13 mouse cellular contexts compared by ENCODE assay signal in genomic region chr16:87663890-87664289, GRCm38 (mm10). TPM values are rescaled to one million over a fixed set of nuclear protein-coding genes. Genes with fewer than 3 reads are reported as not detected.
DNase-seq lines count a peak whose midpoint lies in the region; ATAC-seq and TF ChIP-seq lines count a peak whose summit lies in the region.
"Had no signal": no experiment of that assay in that cellular context is flagged by ENCODE, and none has a peak within 500 bp of the region (broad histone marks: within the 10 kb centered on the region; RNA-seq: fewer than 3 reads in every experiment).

No protein-coding gene starts in this region.

- TF ChIP-seq CTCF in liver, adult 2 months (IDR thresholded peaks at IDR 0.05; ENCODE audit: low read depth, low read length) = no peak
- TF ChIP-seq CTCF in lung, embryonic 14.5 days (IDR thresholded peaks at IDR 0.05; ENCODE audit: low read depth) = no peak
- no peak for TF ChIP-seq CTCF in stomach, postnatal 0 days (IDR thresholded peaks at IDR 0.05; ENCODE audit: low read depth)

- peaks cover 6% of the 10 kb centered on the region; the same call in 1 of the 2 replicates for H3K4me1 ChIP-seq in liver, adult 2 months (ENCODE audit: control insufficient read depth, insufficient read depth, low read length)
- H3K4me1 ChIP-seq in lung, embryonic 14.5 days (ENCODE audit: insufficient read depth) = no peaks in the 10 kb centered on the region
- H3K4me1 ChIP-seq in stomach, postnatal 0 days (replicated peaks; ENCODE audit: control insufficient read depth, insufficient read depth) = no peaks in the 10 kb centered on the region

- H3K27me3 ChIP-seq in liver, adult 2 months (ENCODE audit: control insufficient read depth, insufficient read depth, low read length) = no peaks in the 10 kb centered on the region
- H3K27me3 ChIP-seq in lung, embryonic 14.5 days (ENCODE audit: insufficient read depth, low read length) = no peaks in the 10 kb centered on the region
- H3K27me3 ChIP-seq in stomach, postnatal 0 days (ENCODE audit: control insufficient read depth, insufficient read depth, low read length) = no peaks in the 10 kb centered on the region

- no peak for ATAC-seq in lung, embryonic 14.5 days (ENCODE audit: insufficient read depth)
- no peak for ATAC-seq in stomach, postnatal 0 days (ENCODE audit: low FRiP score, low TSS enrichment)
- ATAC-seq: forebrain, embryonic 16.5 days; intestine, postnatal 0 days had no signal

- H3K4me2 ChIP-seq in lung, embryonic 14.5 days = no peak overlapping the region
- H3K4me2 ChIP-seq in stomach, postnatal 0 days (replicated peaks; ENCODE audit: low read depth) = no peak overlapping the region

- no peak for TF ChIP-seq EP300 in stomach, postnatal 0 days (optimal IDR thresholded peaks at IDR 0.05)

- no peak overlapping the region for H3K27ac ChIP-seq in liver, adult 2 months (replicated peaks; ENCODE audit: insufficient read depth, low read depth, low read length)
- H3K27ac ChIP-seq in lung, embryonic 14.5 days (ENCODE audit: low read depth) = no peak overlapping the region
- no peak overlapping the region for H3K27ac ChIP-seq in stomach, postnatal 0 days (replicated peaks)
- H3K27ac ChIP-seq: left cerebral cortex, adult 2 months had no signal

- H3K36me3 ChIP-seq in liver, adult 2 months (ENCODE audit: control insufficient read depth, insufficient read depth, low read length) = no peaks in the 10 kb centered on the region
- no peaks in the 10 kb centered on the region for H3K36me3 ChIP-seq in lung, embryonic 14.5 days (ENCODE audit: insufficient read depth)
- no peaks in the 10 kb centered on the region for H3K36me3 ChIP-seq in stomach, postnatal 0 days (ENCODE audit: control insufficient read depth, insufficient read depth, low read length)
- H3K36me3 ChIP-seq: G1E had no signal

- peak; percentile 7 for DNase-seq in gastrocnemius, adult 18-20 months (ENCODE audit: low spot score)
- DNase-seq in gastrocnemius, postnatal 14 days = no peak
- peak; percentile 51 for DNase-seq in liver, adult 2 months (ENCODE audit: extremely low read depth, low read depth, low spot score)
- no peak for DNase-seq in liver
- DNase-seq in lung, embryonic 14.5 days = peak; percentile 49
- DNase-seq in skeletal muscle tissue, adult 2 months (ENCODE audit: low read depth, low spot score) = peak; percentile 40
- no peak for DNase-seq in stomach, postnatal 0 days (ENCODE audit: low spot score)
- DNase-seq in urinary bladder, postnatal 36 days (ENCODE audit: low spot score in 2 of 2) = no peak
- DNase-seq: thymus, adult 18-20 months had no signal

- intact Hi-C loops in gastrocnemius, postnatal 14 days (cut with DNase I; ENCODE audit: low total_unique reads) = no loop called here

- TF ChIP-seq POLR2A in liver, adult 2 months (IDR thresholded peaks at IDR 0.05; ENCODE audit: extremely low read depth, insufficient read depth, low read length) = no peak

- 51% methylated on average over 6 of the region's 6 CpGs for WGBS in liver, adult 2 months
- 59% methylated on average over 6 of the region's 6 CpGs for WGBS in lung, embryonic 14.5 days
- WGBS in stomach, postnatal 0 days = 43% methylated on average over 6 of the region's 6 CpGs

- no peaks in the 10 kb centered on the region for H3K9me3 ChIP-seq in lung, embryonic 14.5 days (ENCODE audit: low read depth, low read length)
- H3K9me3 ChIP-seq in stomach, postnatal 0 days (ENCODE audit: control insufficient read depth, low read length) = no peaks in the 10 kb centered on the region
- H3K9me3 ChIP-seq: G1E had no signal

- no peak overlapping the region for H3K9ac ChIP-seq in liver, adult 2 months (ENCODE audit: low read depth, low read length)
- H3K9ac ChIP-seq in lung, embryonic 14.5 days = no peak overlapping the region
- H3K9ac ChIP-seq in stomach, postnatal 0 days (ENCODE audit: low read length) = no peak overlapping the region

- no peaks in the 10 kb centered on the region for H3K79me2 ChIP-seq in liver, adult 2 months (ENCODE audit: control insufficient read depth, insufficient read depth, low read length)

- H3K4me3 ChIP-seq in liver, adult 2 months (ENCODE audit: insufficient read depth, low read depth, low read length) = no peak overlapping the region
- no peak overlapping the region for H3K4me3 ChIP-seq in lung, embryonic 14.5 days (ENCODE audit: low read depth, low read length)
- H3K4me3 ChIP-seq in stomach, postnatal 0 days (ENCODE audit: low read depth, low read length) = no peak overlapping the region
- H3K4me3 ChIP-seq: left cerebral cortex, adult 2 months had no signal

RNA-seq across cellular contexts. Expression of gene Bach1, which starts 34.9 kb away (rescaled TPM):
- total RNA-seq in gastrocnemius, adult 18-20 months (2021) = 10 to 100 TPM; 20.1 to 21.7 TPM
- total RNA-seq in gastrocnemius, postnatal 14 days (2021) = 10 to 100 TPM; 12.5 to 14.6 TPM
- 28.9 and 34.8 TPM in 2 replicates for total RNA-seq in liver, adult 2 months (2014; rRNA removed)
- 6.3 and 8.2 TPM in 2 replicates for polyA plus RNA-seq in liver, adult 2 months (2012; rRNA removed)
- 8.3 and 8.9 TPM in 2 replicates for polyA plus RNA-seq in lung, embryonic 14.5 days (2014; fragmentation: Nextera tagmentation; extraction: Ambion mirVana)
- 4.3 and 5.3 TPM in 2 replicates for polyA plus RNA-seq in stomach, postnatal 0 days (2015; fragmentation: Nextera tagmentation; extraction: Ambion mirVana)

Comparison
In these comparisons a context has a peak if more than half of its experiments do, and no peak if none do; other contexts are left out.
1. DNase-seq: peak in gastrocnemius, adult 18-20 months (single experiment), liver, adult 2 months (single experiment), lung, embryonic 14.5 days (single experiment) and skeletal muscle tissue, adult 2 months (single experiment); none in gastrocnemius, postnatal 14 days (single experiment), liver (single experiment), stomach, postnatal 0 days (single experiment) and urinary bladder, postnatal 36 days (0 of 2).